Mouse (Mus musculus) testis, adult 2 months (tissue): ENCODE results near the gene Fstl1.

Experiments
- CTCF ChIP-seq: fragments of 200-500 bp; IDR thresholded peaks from 2 replicates; pipeline ENCODE4 v1.5.1; 2012; ENCODE audit warnings: low read depth, mild to moderate bottlenecking, inconsistent platforms, low read length, moderate library complexity; ENCODE audit not compliant: control insufficient read depth, insufficient read depth, insufficient replicate concordance
- POLR2A ChIP-seq: fragments of 200-500 bp; IDR thresholded peaks from 2 replicates; pipeline ENCODE4 v1.6.1; 2012; ENCODE audit warnings: low read depth, mild to moderate bottlenecking, inconsistent platforms, low read length, moderate library complexity; ENCODE audit not compliant: control insufficient read depth

- TF ChIP-seq POLR2A (no peak), CTCF (no peak)
Measured at GRCm38 (mm10) chr16:37790008-37790780, 13.5 kb downstream of the Fstl1 start.
